Mouse (Mus musculus): ENCODE results near the gene Wdfy1. TPM values are rescaled to one million over a fixed set of nuclear protein-coding genes. Genes with fewer than 3 reads are reported as not detected.
A peak's percentile ranks its signal among the peaks of the same experiment; 100 is the strongest.

Wdfy1 gene
- 112 and 116 TPM in 2 replicates for polyA plus RNA-seq (2015; fragmentation: Nextera tagmentation; extraction: Ambion mirVana)

- peak within 1 kb of the TSS; percentile 65 for H3K4me2 ChIP-seq
- peak within 1 kb of the TSS; percentile 91 for H3K9ac ChIP-seq
- H3K4me1 ChIP-seq (replicated peaks), result peaks cover 14% of the 10 kb centered on the region
- WGBS, result 0% methylated on average over 38 of the region's 38 CpGs
- peak; percentile 100 for ATAC-seq (ENCODE audit: low FRiP score)
- peak within 1 kb of the TSS; percentile 89 for H3K4me3 ChIP-seq
- peaks cover 33% of the 10 kb centered on the region for H3K36me3 ChIP-seq
- no peaks in the 10 kb centered on the region for H3K9me3 ChIP-seq
- H3K27me3 ChIP-seq, result 0 out of 2 replicates have a peak, but pooled peaks cover 4% of the 10 kb centered on the region
- peak within 1 kb of the TSS; percentile 95 for H3K27ac ChIP-seq
Measured at GRCm38 (mm10) chr1:79775927-79776458, at the start of gene Wdfy1, which contains the start of gene Mrpl44. TSS of gene Wdfy1 (minus strand) at chr1:79776143. TSS of gene Mrpl44 (plus strand) at chr1:79776018.

- Histone ChIP-seq H3K27ac (peak overlapping the region; percentile 24; the same call in 1 of the 2 replicates), H3K4me1 (replicated peaks) (peaks cover 24% of the 10 kb centered on the region), H3K36me3 (peaks cover 6% of the 10 kb centered on the region), H3K4me3 (no peak overlapping the region), H3K9ac (no peak overlapping the region), H3K27me3 (no peaks in the 10 kb centered on the region), H3K9me3 (no peaks in the 10 kb centered on the region), H3K4me2 (no peak overlapping the region)
- no peak for ATAC-seq (ENCODE audit: low FRiP score)
- 78% methylated on average over 14 of the region's 14 CpGs for WGBS
Measured at GRCm38 (mm10) chr1:79823951-79824633, 48.1 kb upstream of the Wdfy1 start.

GRCm38 (mm10) chr1:79822806-79823525 lies 47.0 kb upstream of the Wdfy1 start:
- no peak overlapping the region for H3K9ac ChIP-seq
- no peak overlapping the region for H3K4me2 ChIP-seq
- 75% methylated on average over 13 of the region's 13 CpGs for WGBS
- no peak for ATAC-seq (ENCODE audit: low FRiP score)
- no peaks in the 10 kb centered on the region for H3K27me3 ChIP-seq
- H3K4me3 ChIP-seq, result no peak overlapping the region
- H3K9me3 ChIP-seq, result no peaks in the 10 kb centered on the region
- no peak overlapping the region for H3K27ac ChIP-seq
- peaks cover 6% of the 10 kb centered on the region for H3K36me3 ChIP-seq
- H3K4me1 ChIP-seq (replicated peaks), result peaks cover 24% of the 10 kb centered on the region

GRCm38 (mm10) chr1:79819296-79819879 lies 43.4 kb upstream of the Wdfy1 start:
- Histone ChIP-seq H3K4me1 (replicated peaks) (peaks cover 13% of the 10 kb centered on the region), H3K4me2 (no peak overlapping the region), H3K36me3 (peaks cover 6% of the 10 kb centered on the region), H3K4me3 (no peak overlapping the region), H3K9ac (no peak overlapping the region), H3K27me3 (no peaks in the 10 kb centered on the region), H3K27ac (no peak overlapping the region), H3K9me3 (no peaks in the 10 kb centered on the region)
- 91% methylated on average over 11 of the region's 11 CpGs for WGBS
- no peak for ATAC-seq (ENCODE audit: low FRiP score)

- H3K27me3 ChIP-seq, result no peaks in the 10 kb centered on the region
- no peaks in the 10 kb centered on the region for H3K4me1 ChIP-seq (replicated peaks)
- 92% methylated on average over 3 of the region's 3 CpGs for WGBS
- no peak overlapping the region for H3K9ac ChIP-seq
- no peaks in the 10 kb centered on the region; the same call in 1 of the 2 replicates for H3K36me3 ChIP-seq
- ATAC-seq (ENCODE audit: low FRiP score), result no peak
- no peak overlapping the region for H3K27ac ChIP-seq
- no peak overlapping the region for H3K4me3 ChIP-seq
- no peak overlapping the region for H3K4me2 ChIP-seq
- H3K9me3 ChIP-seq, result no peaks in the 10 kb centered on the region
Measured at GRCm38 (mm10) chr1:79815446-79815845, 39.5 kb upstream of the Wdfy1 start.

GRCm38 (mm10) chr1:79809447-79809846 lies 33.5 kb upstream of the Wdfy1 start:
- 86% methylated on average over 3 of the region's 3 CpGs for WGBS
- H3K27me3 ChIP-seq, result no peaks in the 10 kb centered on the region
- H3K36me3 ChIP-seq, result peaks cover 2% of the 10 kb centered on the region; the same call in 1 of the 2 replicates
- H3K4me1 ChIP-seq (replicated peaks), result peaks cover 8% of the 10 kb centered on the region
- no peaks in the 10 kb centered on the region for H3K9me3 ChIP-seq
- no peak overlapping the region for H3K9ac ChIP-seq
- H3K4me3 ChIP-seq, result no peak overlapping the region
- no peak overlapping the region for H3K27ac ChIP-seq
- no peak for ATAC-seq (ENCODE audit: low FRiP score)
- no peak overlapping the region for H3K4me2 ChIP-seq

- WGBS, result 68% methylated on average over 5 of the region's 5 CpGs
- no peaks in the 10 kb centered on the region for H3K9me3 ChIP-seq
- H3K4me2 ChIP-seq, result no peak overlapping the region
- no peak overlapping the region for H3K4me3 ChIP-seq
- H3K36me3 ChIP-seq, result 0 out of 2 replicates have a peak, but pooled peaks cover 2% of the 10 kb centered on the region
- H3K4me1 ChIP-seq (replicated peaks), result peaks cover 13% of the 10 kb centered on the region
- no peaks in the 10 kb centered on the region for H3K27me3 ChIP-seq
- ATAC-seq (ENCODE audit: low FRiP score), result no peak
- H3K9ac ChIP-seq, result no peak overlapping the region
- H3K27ac ChIP-seq, result no peak overlapping the region; the same call in 1 of the 2 replicates
Measured at GRCm38 (mm10) chr1:79806865-79807264, 30.9 kb upstream of the Wdfy1 start.

- 74% methylated on average over 7 of the region's 7 CpGs for WGBS
- Histone ChIP-seq H3K9ac (no peak overlapping the region), H3K4me1 (replicated peaks) (peaks cover 13% of the 10 kb centered on the region), H3K27ac (0 out of 2 replicates have a peak overlapping the region, but pooled peaks have one; percentile 8), H3K27me3 (no peaks in the 10 kb centered on the region), H3K4me2 (no peak overlapping the region), H3K9me3 (no peaks in the 10 kb centered on the region), H3K36me3 (peaks cover 8% of the 10 kb centered on the region), H3K4me3 (no peak overlapping the region)
- no peak for ATAC-seq (ENCODE audit: low FRiP score)
Measured at GRCm38 (mm10) chr1:79803614-79804013, 27.7 kb upstream of the Wdfy1 start.

- Histone ChIP-seq H3K9ac (no peak overlapping the region), H3K36me3 (peaks cover 10% of the 10 kb centered on the region), H3K27ac (peak overlapping the region; percentile 23; the same call in 1 of the 2 replicates), H3K4me1 (replicated peaks) (peaks cover 13% of the 10 kb centered on the region), H3K4me2 (no peak overlapping the region), H3K9me3 (no peaks in the 10 kb centered on the region), H3K27me3 (no peaks in the 10 kb centered on the region), H3K4me3 (no peak overlapping the region)
- ATAC-seq (ENCODE audit: low FRiP score), result peak; percentile 83
- 52% methylated on average over 11 of the region's 11 CpGs for WGBS
Measured at GRCm38 (mm10) chr1:79802858-79803427, 27.0 kb upstream of the Wdfy1 start.

- Histone ChIP-seq H3K27me3 (no peaks in the 10 kb centered on the region), H3K4me2 (no peak overlapping the region), H3K9me3 (no peaks in the 10 kb centered on the region), H3K27ac (no peak overlapping the region), H3K36me3 (peaks cover 14% of the 10 kb centered on the region), H3K9ac (no peak overlapping the region), H3K4me3 (no peak overlapping the region), H3K4me1 (replicated peaks) (no peaks in the 10 kb centered on the region)
- 86% methylated on average over 3 of the region's 3 CpGs for WGBS
- ATAC-seq (ENCODE audit: low FRiP score), result no peak
Measured at GRCm38 (mm10) chr1:79797084-79797483, 21.1 kb upstream of the Wdfy1 start.

- Histone ChIP-seq H3K27ac (no peak overlapping the region), H3K4me2 (no peak overlapping the region), H3K4me3 (no peak overlapping the region), H3K36me3 (peaks cover 28% of the 10 kb centered on the region), H3K27me3 (no peaks in the 10 kb centered on the region), H3K9me3 (no peaks in the 10 kb centered on the region), H3K4me1 (replicated peaks) (no peaks in the 10 kb centered on the region), H3K9ac (0 out of 2 replicates have a peak overlapping the region, but pooled peaks have one; percentile 24)
- 76% methylated on average over 7 of the region's 7 CpGs for WGBS
- ATAC-seq (ENCODE audit: low FRiP score), result peak; percentile 83
Measured at GRCm38 (mm10) chr1:79786267-79786927, 10.5 kb upstream of the Wdfy1 start.
